Mouse (Mus musculus): ENCODE results near the gene Zbtb46. TPM values are rescaled to one million over a fixed set of nuclear protein-coding genes. Genes with fewer than 3 reads are reported as not detected.

The Zbtb46 gene
- polyA plus RNA-seq, 1 experiment from 2014 or later: 9.1 TPM

GRCm38 (mm10) chr2:181375787-181376186 is 83.4 kb downstream of the Zbtb46 start:
- no peaks in the 10 kb centered on the region for H3K9me3 ChIP-seq (ENCODE audit: control insufficient read depth, low read length)
- H3K4me2 ChIP-seq (ENCODE audit: low read length): no peak overlapping the region
- no peak overlapping the region for H3K9ac ChIP-seq (ENCODE audit: low read length)
- ATAC-seq (replicated peaks; ENCODE audit: low FRiP score, low TSS enrichment, low read depth) (no peak), DNase-seq (ENCODE audit: low spot score) (no peak)
- H3K36me3 ChIP-seq (ENCODE audit: control insufficient read depth, insufficient read depth, low read length): peaks cover 31% of the 10 kb centered on the region
- 93% methylated on average over 2 of the region's 2 CpGs for WGBS
- no peak overlapping the region for H3K27ac ChIP-seq (ENCODE audit: low read depth)
- H3K4me1 ChIP-seq (replicated peaks; ENCODE audit: control insufficient read depth, insufficient read depth, low read length): no peaks in the 10 kb centered on the region
- H3K4me3 ChIP-seq (ENCODE audit: low read depth, low read length): no peak overlapping the region
- no peaks in the 10 kb centered on the region for H3K27me3 ChIP-seq (replicated peaks; ENCODE audit: control insufficient read depth, insufficient read depth, low read length)

GRCm38 (mm10) chr2:181370001-181370400 is 89.2 kb downstream of the Zbtb46 start:
- Histone ChIP-seq H3K27me3 (replicated peaks; ENCODE audit: control insufficient read depth, insufficient read depth, low read length) (no peaks in the 10 kb centered on the region), H3K27ac (ENCODE audit: low read depth) (no peak overlapping the region), H3K4me1 (replicated peaks; ENCODE audit: control insufficient read depth, insufficient read depth, low read length) (peaks cover 23% of the 10 kb centered on the region), H3K36me3 (ENCODE audit: control insufficient read depth, insufficient read depth, low read length) (peaks cover 18% of the 10 kb centered on the region; the same call in 1 of the 2 replicates), H3K4me3 (ENCODE audit: low read depth, low read length) (no peak overlapping the region), H3K9me3 (ENCODE audit: control insufficient read depth, low read length) (no peaks in the 10 kb centered on the region), H3K9ac (ENCODE audit: low read length) (no peak overlapping the region), H3K4me2 (ENCODE audit: low read length) (no peak overlapping the region)
- 97% methylated on average over 5 of the region's 5 CpGs for WGBS
- ATAC-seq (replicated peaks; ENCODE audit: low FRiP score, low TSS enrichment, low read depth): no peak
- no peak for DNase-seq (ENCODE audit: low spot score)

GRCm38 (mm10) chr2:181365655-181366075 is 93.6 kb downstream of the Zbtb46 start:
- Histone ChIP-seq H3K27me3 (replicated peaks; ENCODE audit: control insufficient read depth, insufficient read depth, low read length) (no peaks in the 10 kb centered on the region), H3K9ac (ENCODE audit: low read length) (peak overlapping the region; percentile 71), H3K4me2 (ENCODE audit: low read length) (peak overlapping the region; percentile 76), H3K4me1 (replicated peaks; ENCODE audit: control insufficient read depth, insufficient read depth, low read length) (peaks cover 29% of the 10 kb centered on the region), H3K36me3 (ENCODE audit: control insufficient read depth, insufficient read depth, low read length) (peaks cover 36% of the 10 kb centered on the region), H3K27ac (ENCODE audit: low read depth) (peak overlapping the region; percentile 72), H3K9me3 (ENCODE audit: control insufficient read depth, low read length) (no peaks in the 10 kb centered on the region), H3K4me3 (ENCODE audit: low read depth, low read length) (peak overlapping the region; percentile 84)
- DNase-seq (ENCODE audit: low spot score) (peak; percentile 81), ATAC-seq (replicated peaks; ENCODE audit: low FRiP score, low TSS enrichment, low read depth) (peak; percentile 44)
- under 1% methylated on average over 20 of the region's 20 CpGs for WGBS

- under 1% methylated on average over 71 of the region's 71 CpGs for WGBS
- peak within 1 kb of the TSS; percentile 72 for H3K27ac ChIP-seq (ENCODE audit: low read depth)
- peaks cover 39% of the 10 kb centered on the region for H3K36me3 ChIP-seq (ENCODE audit: control insufficient read depth, insufficient read depth, low read length)
- peak within 1 kb of the TSS; percentile 71 for H3K9ac ChIP-seq (ENCODE audit: low read length)
- DNase-seq (ENCODE audit: low spot score) (peak; percentile 90), ATAC-seq (replicated peaks; ENCODE audit: low FRiP score, low TSS enrichment, low read depth) (peak; percentile 89)
- H3K4me3 ChIP-seq (ENCODE audit: low read depth, low read length): peak within 1 kb of the TSS; percentile 84
- H3K4me1 ChIP-seq (replicated peaks; ENCODE audit: control insufficient read depth, insufficient read depth, low read length): peaks cover 29% of the 10 kb centered on the region
- no peaks in the 10 kb centered on the region for H3K27me3 ChIP-seq (replicated peaks; ENCODE audit: control insufficient read depth, insufficient read depth, low read length)
- peak within 1 kb of the TSS; percentile 76 for H3K4me2 ChIP-seq (ENCODE audit: low read length)
- no peaks in the 10 kb centered on the region for H3K9me3 ChIP-seq (ENCODE audit: control insufficient read depth, low read length)
Observed at GRCm38 (mm10) chr2:181364860-181365596, 94.2 kb downstream of the Zbtb46 start, which contains the start of the genes Zgpat and Arfrp1. Gene Zgpat (plus strand): TSS chr2:181364928. Gene Arfrp1 (minus strand): TSS chr2:181365404.

GRCm38 (mm10) chr2:181364487-181364859 is 94.8 kb downstream of the Zbtb46 start:
- H3K36me3 ChIP-seq (ENCODE audit: control insufficient read depth, insufficient read depth, low read length): peaks cover 39% of the 10 kb centered on the region
- peaks cover 29% of the 10 kb centered on the region for H3K4me1 ChIP-seq (replicated peaks; ENCODE audit: control insufficient read depth, insufficient read depth, low read length)
- H3K9ac ChIP-seq (ENCODE audit: low read length): peak overlapping the region; percentile 71
- ATAC-seq (replicated peaks; ENCODE audit: low FRiP score, low TSS enrichment, low read depth) (0 out of 2 replicates have a peak, but pooled peaks have one; percentile 3), DNase-seq (ENCODE audit: low spot score) (no peak)
- H3K4me3 ChIP-seq (ENCODE audit: low read depth, low read length): peak overlapping the region; percentile 84
- H3K4me2 ChIP-seq (ENCODE audit: low read length): peak overlapping the region; percentile 76
- WGBS: 10% methylated on average over 14 of the region's 14 CpGs
- H3K27me3 ChIP-seq (replicated peaks; ENCODE audit: control insufficient read depth, insufficient read depth, low read length): no peaks in the 10 kb centered on the region
- no peaks in the 10 kb centered on the region for H3K9me3 ChIP-seq (ENCODE audit: control insufficient read depth, low read length)
- H3K27ac ChIP-seq (ENCODE audit: low read depth): peak overlapping the region; percentile 72; the same call in 1 of the 2 replicates

GRCm38 (mm10) chr2:181363946-181364345 is 95.3 kb downstream of the Zbtb46 start:
- Histone ChIP-seq H3K9me3 (ENCODE audit: control insufficient read depth, low read length) (no peaks in the 10 kb centered on the region), H3K27me3 (replicated peaks; ENCODE audit: control insufficient read depth, insufficient read depth, low read length) (no peaks in the 10 kb centered on the region), H3K27ac (ENCODE audit: low read depth) (no peak overlapping the region), H3K36me3 (ENCODE audit: control insufficient read depth, insufficient read depth, low read length) (peaks cover 44% of the 10 kb centered on the region), H3K4me1 (replicated peaks; ENCODE audit: control insufficient read depth, insufficient read depth, low read length) (peaks cover 29% of the 10 kb centered on the region), H3K4me3 (ENCODE audit: low read depth, low read length) (peak overlapping the region; percentile 84; the same call in 1 of the 2 replicates), H3K9ac (ENCODE audit: low read length) (peak overlapping the region; percentile 71; the same call in 1 of the 2 replicates), H3K4me2 (ENCODE audit: low read length) (peak overlapping the region; percentile 76)
- 82% methylated on average over 3 of the region's 3 CpGs for WGBS
- DNase-seq (ENCODE audit: low spot score) (no peak), ATAC-seq (replicated peaks; ENCODE audit: low FRiP score, low TSS enrichment, low read depth) (no peak)

- 90% methylated on average over 3 of the region's 3 CpGs for WGBS
- H3K9ac ChIP-seq (ENCODE audit: low read length): no peak overlapping the region
Observed at GRCm38 (mm10) chr2:181356780-181357179, 102.4 kb downstream of the Zbtb46 start.

GRCm38 (mm10) chr2:181342766-181343165 is 116.5 kb downstream of the Zbtb46 start:
- Histone ChIP-seq H3K4me3 (ENCODE audit: low read depth, low read length) (no peak overlapping the region), H3K9me3 (ENCODE audit: control insufficient read depth, low read length) (no peaks in the 10 kb centered on the region), H3K27me3 (replicated peaks; ENCODE audit: control insufficient read depth, insufficient read depth, low read length) (no peaks in the 10 kb centered on the region), H3K27ac (ENCODE audit: low read depth) (no peak overlapping the region), H3K4me1 (replicated peaks; ENCODE audit: control insufficient read depth, insufficient read depth, low read length) (no peaks in the 10 kb centered on the region), H3K4me2 (ENCODE audit: low read length) (no peak overlapping the region), H3K36me3 (ENCODE audit: control insufficient read depth, insufficient read depth, low read length) (peaks cover 79% of the 10 kb centered on the region), H3K9ac (ENCODE audit: low read length) (no peak overlapping the region)
- 95% methylated on average over 6 of the region's 6 CpGs for WGBS
- DNase-seq (ENCODE audit: low spot score) (no peak), ATAC-seq (replicated peaks; ENCODE audit: low FRiP score, low TSS enrichment, low read depth) (no peak)

More at GRCm38 (mm10) chr2:181356780-181357179, 102.4 kb downstream of the Zbtb46 start:
- Histone ChIP-seq H3K36me3 (ENCODE audit: control insufficient read depth, insufficient read depth, low read length) (peaks cover 93% of the 10 kb centered on the region), H3K4me3 (ENCODE audit: low read depth, low read length) (no peak overlapping the region), H3K4me2 (ENCODE audit: low read length) (no peak overlapping the region), H3K27ac (ENCODE audit: low read depth) (no peak overlapping the region), H3K9me3 (ENCODE audit: control insufficient read depth, low read length) (no peaks in the 10 kb centered on the region), H3K27me3 (replicated peaks; ENCODE audit: control insufficient read depth, insufficient read depth, low read length) (no peaks in the 10 kb centered on the region), H3K4me1 (replicated peaks; ENCODE audit: control insufficient read depth, insufficient read depth, low read length) (no peaks in the 10 kb centered on the region)
- no peak for ATAC-seq (replicated peaks; ENCODE audit: low FRiP score, low TSS enrichment, low read depth)
- no peak for DNase-seq (ENCODE audit: low spot score)

Measured in intestine, embryonic 14.5 days (tissue).